ENCODE assay signal across 8 mouse cellular contexts in the genomic region with DNA sequence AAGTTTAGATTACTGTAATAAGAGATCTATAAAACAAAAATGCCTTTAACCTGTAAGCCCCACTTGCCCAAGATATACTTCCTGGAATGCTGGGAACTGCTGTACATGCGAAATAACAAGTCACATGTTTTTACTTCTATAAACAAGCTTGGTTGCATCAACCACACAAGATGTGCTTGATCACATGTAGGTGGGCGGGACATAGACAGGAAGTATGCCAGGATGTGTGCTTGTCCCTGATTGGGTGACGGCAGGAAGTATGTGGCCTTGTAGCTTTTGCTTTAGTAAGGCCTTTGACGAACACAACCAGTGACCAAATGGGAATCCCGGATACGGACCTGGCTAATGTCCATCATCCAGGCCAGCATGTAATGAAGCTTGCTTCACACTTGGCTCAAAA. TPM values are rescaled to one million over a fixed set of nuclear protein-coding genes. Genes with fewer than 3 reads are reported as not detected.
DNase-seq lines count a peak whose midpoint lies in the region; ATAC-seq lines count a peak whose summit lies in the region.

No protein-coding gene starts in this region.

- H3K36me3 ChIP-seq in neural tube, embryonic 15.5 days, result no peaks in the 10 kb centered on the region

- H3K4me3 ChIP-seq in neural tube, embryonic 15.5 days (replicated peaks), result no peak overlapping the region

- H3K9me3 ChIP-seq in neural tube, embryonic 15.5 days (replicated peaks), result no peaks in the 10 kb centered on the region

- 90% methylated on average over 6 of the region's 6 CpGs for WGBS in neural tube, embryonic 15.5 days

- no peak overlapping the region for H3K27ac ChIP-seq in neural tube, embryonic 15.5 days (replicated peaks)

- H3K4me1 ChIP-seq in neural tube, embryonic 15.5 days, result peaks cover 8% of the 10 kb centered on the region

- no peak overlapping the region for H3K4me2 ChIP-seq in neural tube, embryonic 15.5 days

- H3K27me3 ChIP-seq in neural tube, embryonic 15.5 days (replicated peaks), result no peaks in the 10 kb centered on the region

- H3K9ac ChIP-seq in neural tube, embryonic 15.5 days (replicated peaks), result no peak overlapping the region

- no peak for ATAC-seq in neural tube, embryonic 15.5 days (ENCODE audit: low FRiP score)

- peak; percentile 23 for DNase-seq in layer of hippocampus, adult 9-11 months
- DNase-seq in layer of hippocampus, adult 8-10 months (ENCODE audit: low spot score in 2 of 2), result no peak
- DNase-seq in MN1 (ENCODE audit: low spot score), result peak; percentile 32
- peak; percentile 52 for DNase-seq in heart, postnatal 4 days
- peak; percentile 40 to 43 for DNase-seq in natural killer cell, adult 2 months (ENCODE audit: low spot score in 2 of 2)
- no peak for DNase-seq in spleen, adult 12 weeks (ENCODE audit: low spot score)
- DNase-seq in neural tube, embryonic 10.5 days (ENCODE audit: extremely low spot score, low spot score), result no peak

RNA-seq across cellular contexts. Expression of a gene that starts 31.1 kb away (rescaled TPM):
- total RNA-seq in layer of hippocampus, adult 8-10 months (2022), result 100 to 1,000 TPM in 2 of 4 experiments, 10 to 100 TPM in 2; 83.5 to 104 (median 100.0) TPM
- total RNA-seq in heart, postnatal 4 days (2021), result 10 to 100 TPM; 67.1 to 82.1 TPM
- 415 and 444 TPM in 2 replicates for polyA plus RNA-seq in neural tube, embryonic 15.5 days (2015; fragmentation: Nextera tagmentation; extraction: Ambion mirVana)

Comparison
In these comparisons a context has a peak if more than half of its experiments do, and no peak if none do; other contexts are left out.
1. DNase-seq: peak in layer of hippocampus, adult 9-11 months (single experiment), MN1 (single experiment), heart, postnatal 4 days (single experiment) and natural killer cell, adult 2 months (2 of 2); none in layer of hippocampus, adult 8-10 months (0 of 2), spleen, adult 12 weeks (single experiment) and neural tube, embryonic 10.5 days (single experiment).